In the genomic region with DNA sequence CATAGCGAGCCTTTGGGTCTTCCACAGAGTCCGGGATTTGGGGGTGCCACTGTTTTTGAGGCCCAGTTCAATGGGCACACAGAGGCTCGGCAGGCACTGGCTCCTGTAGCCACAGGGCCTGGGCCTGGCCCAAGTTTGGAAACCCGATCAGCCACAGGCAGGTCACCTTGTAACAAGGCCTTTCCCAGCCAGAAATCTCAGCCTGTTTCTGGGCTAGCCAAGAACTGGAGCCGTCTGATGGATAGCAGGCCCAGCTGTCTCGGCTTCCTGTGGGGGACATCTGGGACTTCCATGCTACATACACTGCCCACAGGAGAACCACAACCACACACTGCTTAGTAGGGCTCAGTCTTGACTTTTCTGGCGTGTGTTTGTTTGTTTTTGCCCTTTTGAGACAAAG, we compare ENCODE assay signal across 25 mouse cellular contexts. TPM values are rescaled to one million over a fixed set of nuclear protein-coding genes. Genes with fewer than 3 reads are reported as not detected.
DNase-seq lines count a peak whose midpoint lies in the region; ATAC-seq lines count a peak whose summit lies in the region.
"Had no signal": no experiment of that assay in that cellular context is flagged by ENCODE, and none has a peak within 500 bp of the region (broad histone marks: within the 10 kb centered on the region; RNA-seq: fewer than 3 reads in every experiment).

No protein-coding gene starts in this region.

- no peak overlapping the region for H3K4me3 ChIP-seq in limb, embryonic 12.5 days (replicated peaks)
- H3K4me3 ChIP-seq in limb, embryonic 10.5 days, result no peak overlapping the region
- H3K4me3 ChIP-seq: embryonic facial prominence, embryonic 13.5 days; hindbrain, embryonic 12.5 days; kidney, embryonic 15.5 days; limb, embryonic 15.5 days had no signal

- no peaks in the 10 kb centered on the region for H3K27me3 ChIP-seq in limb, embryonic 12.5 days
- no peaks in the 10 kb centered on the region for H3K27me3 ChIP-seq in limb, embryonic 10.5 days (ENCODE audit: low read depth, poor library complexity, severe bottlenecking)
- H3K27me3 ChIP-seq: CH12.LX; embryonic facial prominence, embryonic 13.5 days; hindbrain, embryonic 12.5 days; kidney, embryonic 15.5 days; limb, embryonic 15.5 days; Patski had no signal

- DNase-seq in gastrocnemius, adult 18-20 months (ENCODE audit: low spot score), result peak; percentile 89
- DNase-seq in gastrocnemius, postnatal 4 days (ENCODE audit: low spot score in 2 of 2), result no peak
- no peak for DNase-seq in limb, embryonic 10.5 days (ENCODE audit: low spot score)
- peak; percentile 66 for DNase-seq in 3T3-L1 (ENCODE audit: low read depth, low spot score)
- peak; percentile 84 for DNase-seq in gastrocnemius, postnatal 25 days
- no peak for DNase-seq in embryo, embryonic 9.5 days (ENCODE audit: extremely low spot score)
- DNase-seq in left cerebral cortex, adult 18-20 months (ENCODE audit: low spot score in 2 of 2), result no peak
- DNase-seq: cerebellum, adult 18-20 months; kidney, postnatal 36 days; lung, adult 18-20 months; lung, postnatal 10 days; thymus, adult 2 months had no signal

- WGBS in limb, embryonic 12.5 days, result 73% methylated on average over 7 of the region's 7 CpGs
- WGBS in limb, embryonic 10.5 days, result 80% methylated on average over 7 of the region's 7 CpGs

- 0 out of 2 replicates have a peak, but pooled peaks cover 4% of the 10 kb centered on the region for H3K4me1 ChIP-seq in limb, embryonic 12.5 days (replicated peaks)
- peaks cover 9% of the 10 kb centered on the region for H3K4me1 ChIP-seq in limb, embryonic 10.5 days
- H3K4me1 ChIP-seq: hindbrain, embryonic 12.5 days had no signal

- no peak for ATAC-seq in limb, embryonic 12.5 days (ENCODE audit: insufficient number of reproducible peaks, insufficient read depth, low FRiP score, low TSS enrichment, low read depth)
- ATAC-seq: forebrain, embryonic 14.5 days; intestine, postnatal 0 days; Patski had no signal

- H3K27ac ChIP-seq in limb, embryonic 12.5 days, result no peak overlapping the region
- no peak overlapping the region for H3K27ac ChIP-seq in limb, embryonic 10.5 days
- H3K27ac ChIP-seq: embryonic facial prominence, embryonic 13.5 days; hindbrain, embryonic 12.5 days; kidney, embryonic 15.5 days; limb, embryonic 15.5 days had no signal

- H3K9me3 ChIP-seq in limb, embryonic 12.5 days, result no peaks in the 10 kb centered on the region
- no peaks in the 10 kb centered on the region for H3K9me3 ChIP-seq in limb, embryonic 10.5 days (replicated peaks)
- H3K9me3 ChIP-seq: embryonic facial prominence, embryonic 13.5 days; hindbrain, embryonic 12.5 days; kidney, embryonic 15.5 days; limb, embryonic 15.5 days had no signal

- H3K36me3 ChIP-seq in limb, embryonic 12.5 days, result no peaks in the 10 kb centered on the region
- no peaks in the 10 kb centered on the region for H3K36me3 ChIP-seq in limb, embryonic 10.5 days
- H3K36me3 ChIP-seq: embryonic facial prominence, embryonic 13.5 days; G1E; hindbrain, embryonic 12.5 days; kidney, embryonic 15.5 days; limb, embryonic 15.5 days had no signal

- H3K9ac ChIP-seq in limb, embryonic 12.5 days (replicated peaks), result 0 out of 2 replicates have a peak overlapping the region, but pooled peaks have one; percentile 14
- H3K9ac ChIP-seq: embryonic facial prominence, embryonic 13.5 days; hindbrain, embryonic 12.5 days; kidney, embryonic 15.5 days; limb, embryonic 15.5 days had no signal

- H3K4me2 ChIP-seq in limb, embryonic 12.5 days, result no peak overlapping the region
- H3K4me2 ChIP-seq: embryonic facial prominence, embryonic 13.5 days; hindbrain, embryonic 12.5 days; kidney, embryonic 15.5 days; limb, embryonic 15.5 days; midbrain, embryonic 11.5 days had no signal

RNA-seq across cellular contexts. Expression of a gene that starts 10.0 kb away (rescaled TPM):
- total RNA-seq in gastrocnemius, adult 18-20 months (2021), result 100 to 1,000 TPM; 452 to 583 TPM
- 1,000 to 10,000 TPM; 2,802 to 2,810 TPM for total RNA-seq in gastrocnemius, postnatal 4 days (2021)
- polyA plus RNA-seq in limb, embryonic 12.5 days (2016; fragmentation: Nextera tagmentation; extraction: Ambion mirVana), result 12,553 and 13,538 TPM in 2 replicates
- 13,950 and 14,682 TPM in 2 replicates for polyA plus RNA-seq in limb, embryonic 10.5 days (2016; fragmentation: Nextera tagmentation; extraction: Ambion mirVana)
- 100 to 1,000 TPM; 487 to 619 TPM for total RNA-seq in gastrocnemius, postnatal 25 days (2021)
- 1,000 to 10,000 TPM; 2,346 to 2,379 TPM for total RNA-seq in left cerebral cortex, adult 18-20 months (2021)

RNA-seq across cellular contexts. Expression of a gene that starts 21.4 kb away (rescaled TPM):
- total RNA-seq in gastrocnemius, adult 18-20 months (2021), result 1 to 10 TPM; 4.9 to 5.9 TPM
- total RNA-seq in gastrocnemius, postnatal 4 days (2021), result 1 to 10 TPM; 9.7 to 9.8 TPM
- polyA plus RNA-seq in limb, embryonic 12.5 days (2016; fragmentation: Nextera tagmentation; extraction: Ambion mirVana), result 13.0 and 13.1 TPM in 2 replicates
- polyA plus RNA-seq in limb, embryonic 10.5 days (2016; fragmentation: Nextera tagmentation; extraction: Ambion mirVana), result 20.9 and 22.8 TPM in 2 replicates
- 1 to 10 TPM; 5.6 to 6.8 TPM for total RNA-seq in gastrocnemius, postnatal 25 days (2021)
- 10 to 100 TPM; 28.7 to 28.8 TPM for total RNA-seq in left cerebral cortex, adult 18-20 months (2021)

RNA-seq across cellular contexts. Expression of a gene that starts 43.5 kb away (rescaled TPM):
- total RNA-seq in gastrocnemius, adult 18-20 months (2021), result 1 to 10 TPM; 3.7 to 8.5 TPM
- 100 to 1,000 TPM; 182 to 208 TPM for total RNA-seq in gastrocnemius, postnatal 4 days (2021)
- polyA plus RNA-seq in limb, embryonic 12.5 days (2016; fragmentation: Nextera tagmentation; extraction: Ambion mirVana), result 576 and 587 TPM in 2 replicates
- 806 and 864 TPM in 2 replicates for polyA plus RNA-seq in limb, embryonic 10.5 days (2016; fragmentation: Nextera tagmentation; extraction: Ambion mirVana)
- 10 to 100 TPM; 13.4 to 17.6 TPM for total RNA-seq in gastrocnemius, postnatal 25 days (2021)
- total RNA-seq in left cerebral cortex, adult 18-20 months (2021), result 100 to 1,000 TPM; 280 to 311 TPM
- total RNA-seq: G1E; granulocyte monocyte progenitor cell, adult 5-6 weeks; neutrophil, adult 5-6 weeks had no signal
- polyA plus RNA-seq: G1E had no signal

Comparison
In these comparisons a context has a peak if more than half of its experiments do, and no peak if none do; other contexts are left out.
1. DNase-seq: peak in gastrocnemius, adult 18-20 months (single experiment), 3T3-L1 (single experiment) and gastrocnemius, postnatal 25 days (single experiment); none in gastrocnemius, postnatal 4 days (0 of 2), limb, embryonic 10.5 days (single experiment), embryo, embryonic 9.5 days (single experiment) and left cerebral cortex, adult 18-20 months (0 of 2).
2. RNA of a gene that starts 43.5 kb away (total RNA-seq): 280 to 311 TPM in left cerebral cortex, adult 18-20 months and 182 to 208 TPM in gastrocnemius, postnatal 4 days; 13.4 to 17.6 TPM in gastrocnemius, postnatal 25 days and 3.7 to 8.5 TPM in gastrocnemius, adult 18-20 months; every median in the first group is over 4 times any median in the second.